Mouse (Mus musculus): ENCODE measurements around the gene Ascc3.

DNA sequence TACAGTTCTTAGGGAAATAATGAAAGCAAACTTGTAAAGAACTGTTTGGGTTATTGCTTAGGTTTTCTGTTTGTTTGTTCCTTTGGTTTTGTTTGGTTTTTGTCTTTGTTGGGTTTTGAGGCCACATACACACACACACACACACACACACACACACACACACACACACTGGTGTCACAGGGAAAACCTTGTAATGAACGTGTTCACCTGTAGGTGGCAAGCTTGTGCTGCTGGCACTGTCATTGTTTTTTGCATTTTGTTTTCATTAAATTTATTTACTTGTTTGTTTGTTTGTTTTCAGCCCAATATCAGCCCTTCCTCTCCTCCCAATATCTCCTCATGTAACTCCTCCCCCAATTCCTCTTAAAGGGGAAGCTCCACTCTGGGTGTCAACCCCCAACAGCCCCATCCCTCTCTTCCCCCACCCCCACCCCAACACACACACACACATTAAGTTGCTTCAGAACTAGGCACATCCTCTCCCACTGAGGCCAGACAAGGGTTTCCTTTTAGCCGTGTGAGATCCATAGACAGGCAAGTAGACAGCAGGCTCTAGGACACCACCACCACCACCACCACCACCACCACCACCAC, 289.1 kb downstream of the Ascc3 start:
- no peak for TF ChIP-seq GATA1 (IDR thresholded peaks at IDR 0.05; ENCODE audit: borderline replicate concordance, low read length)
- no peak for TF ChIP-seq FLI1 (IDR thresholded peaks at IDR 0.05; ENCODE audit: low read length)
